ENCODE assay signal across 8 mouse cellular contexts in the genomic region with DNA sequence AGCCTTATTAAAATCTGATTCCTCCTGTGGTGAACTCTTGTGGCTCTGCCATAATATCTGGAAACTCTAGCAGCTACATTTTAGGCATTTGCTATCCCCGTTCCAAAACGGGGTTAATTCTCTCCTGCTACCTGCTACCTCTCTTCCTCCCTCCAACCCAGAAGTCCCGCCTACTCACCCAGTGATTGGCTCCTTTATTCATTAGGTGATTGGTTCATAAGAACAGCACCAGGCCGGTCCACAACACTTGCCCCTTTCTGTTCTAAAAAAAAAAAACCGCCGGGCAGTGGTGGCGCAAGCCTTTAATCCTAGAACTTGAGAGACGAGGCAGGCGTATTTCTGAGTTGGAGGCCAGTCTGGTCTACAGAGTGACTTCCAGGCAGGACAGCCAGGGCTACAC. TPM values are rescaled to one million over a fixed set of nuclear protein-coding genes. Genes with fewer than 3 reads are reported as not detected.
DNase-seq lines count a peak whose midpoint lies in the region; ATAC-seq and TF ChIP-seq lines count a peak whose summit lies in the region.

No protein-coding gene starts in this region.

- ATAC-seq in hindbrain, embryonic 13.5 days (ENCODE audit: low FRiP score) = no peak
- no peak for ATAC-seq in hindbrain, embryonic 11.5 days (ENCODE audit: low FRiP score)
- peak; percentile 61 for ATAC-seq in lung, postnatal 0 days

- no peaks in the 10 kb centered on the region for H3K9me3 ChIP-seq in hindbrain, embryonic 13.5 days
- no peaks in the 10 kb centered on the region for H3K9me3 ChIP-seq in hindbrain, embryonic 11.5 days (ENCODE audit: control insufficient read depth, low read length)
- no peaks in the 10 kb centered on the region for H3K9me3 ChIP-seq in lung, postnatal 0 days (ENCODE audit: low read length)

- DNase-seq in hindbrain, embryonic 11.5 days (ENCODE audit: low spot score) = no peak
- peak; percentile 76 for DNase-seq in kidney, adult 2 months
- no peak for DNase-seq in lung, postnatal 0 days (ENCODE audit: low spot score)
- DNase-seq in cerebellum, adult 8-10 months = no peak
- DNase-seq in left cerebral cortex, adult 9 months (ENCODE audit: low spot score in 2 of 2) = no peak
- no peak for DNase-seq in urinary bladder, postnatal 10 days (ENCODE audit: low spot score)

- no peak overlapping the region for H3K4me3 ChIP-seq in hindbrain, embryonic 13.5 days
- no peak overlapping the region for H3K4me3 ChIP-seq in hindbrain, embryonic 11.5 days (ENCODE audit: low read depth, low read length)
- H3K4me3 ChIP-seq in bone marrow, adult 2 months (replicated peaks; ENCODE audit: control insufficient read depth, low read depth, low read length) = peak overlapping the region; percentile 31
- H3K4me3 ChIP-seq in kidney, adult 2 months (ENCODE audit: insufficient read depth, low read depth, low read length) = no peak overlapping the region
- 0 out of 2 replicates have a peak overlapping the region, but pooled peaks have one; percentile 2 for H3K4me3 ChIP-seq in lung, postnatal 0 days (ENCODE audit: low read depth, low read length)

- no peaks in the 10 kb centered on the region for H3K27me3 ChIP-seq in hindbrain, embryonic 13.5 days
- no peaks in the 10 kb centered on the region for H3K27me3 ChIP-seq in hindbrain, embryonic 11.5 days (ENCODE audit: control insufficient read depth, insufficient read depth, low read length)
- H3K27me3 ChIP-seq in kidney, adult 2 months (replicated peaks; ENCODE audit: control insufficient read depth, insufficient read depth, low read length) = no peaks in the 10 kb centered on the region
- no peaks in the 10 kb centered on the region for H3K27me3 ChIP-seq in lung, postnatal 0 days (replicated peaks; ENCODE audit: insufficient read depth, low read length)

- 17% methylated on average over 9 of the region's 9 CpGs for WGBS in hindbrain, embryonic 13.5 days
- 21% methylated on average over 9 of the region's 9 CpGs for WGBS in hindbrain, embryonic 11.5 days
- 8% methylated on average over 9 of the region's 9 CpGs for WGBS in bone marrow, adult 2 months
- 7% methylated on average over 9 of the region's 9 CpGs for WGBS in kidney, adult 2 months
- WGBS in lung, postnatal 0 days = 14% methylated on average over 9 of the region's 9 CpGs

- TF ChIP-seq EP300 in lung, postnatal 0 days (IDR thresholded peaks at IDR 0.05) = no peak

- H3K9ac ChIP-seq in hindbrain, embryonic 13.5 days = no peak overlapping the region
- no peak overlapping the region for H3K9ac ChIP-seq in hindbrain, embryonic 11.5 days (ENCODE audit: low read depth, low read length)
- H3K9ac ChIP-seq in lung, postnatal 0 days (replicated peaks; ENCODE audit: low read depth) = no peak overlapping the region

- no peak for TF ChIP-seq POLR2A in bone marrow, adult 2 months (IDR thresholded peaks at IDR 0.05; ENCODE audit: borderline replicate concordance, control insufficient read depth, low read depth, low read length)
- TF ChIP-seq POLR2A in kidney, adult 2 months (IDR thresholded peaks at IDR 0.05; ENCODE audit: low read depth, low read length) = no peak

- H3K27ac ChIP-seq in hindbrain, embryonic 13.5 days = no peak overlapping the region
- H3K27ac ChIP-seq in hindbrain, embryonic 11.5 days (ENCODE audit: low read depth, low read length) = no peak overlapping the region
- no peak overlapping the region for H3K27ac ChIP-seq in bone marrow, adult 2 months (ENCODE audit: control insufficient read depth, insufficient read depth, low read depth, low read length, poor library complexity)
- H3K27ac ChIP-seq in kidney, adult 2 months (ENCODE audit: insufficient read depth, low read depth, low read length) = no peak overlapping the region
- H3K27ac ChIP-seq in lung, postnatal 0 days (ENCODE audit: low read length) = no peak overlapping the region

- no peak for TF ChIP-seq CTCF in bone marrow, adult 2 months (IDR thresholded peaks at IDR 0.05; ENCODE audit: control insufficient read depth, insufficient read depth, low read length)
- no peak for TF ChIP-seq CTCF in kidney, adult 2 months (conservative IDR thresholded peaks at IDR 0.05; ENCODE audit: insufficient read depth, insufficient read length, low read depth, low read length)
- no peak for TF ChIP-seq CTCF in lung, postnatal 0 days (IDR thresholded peaks at IDR 0.05)

- peak overlapping the region; percentile 30 for H3K4me2 ChIP-seq in hindbrain, embryonic 13.5 days
- no peak overlapping the region for H3K4me2 ChIP-seq in hindbrain, embryonic 11.5 days (replicated peaks; ENCODE audit: low read depth, low read length)
- no peak overlapping the region for H3K4me2 ChIP-seq in lung, postnatal 0 days (replicated peaks; ENCODE audit: low read depth, low read length)

- no peaks in the 10 kb centered on the region for H3K4me1 ChIP-seq in hindbrain, embryonic 13.5 days (replicated peaks)
- no peaks in the 10 kb centered on the region for H3K4me1 ChIP-seq in hindbrain, embryonic 11.5 days (replicated peaks; ENCODE audit: control insufficient read depth, insufficient read depth, low read length)
- no peaks in the 10 kb centered on the region for H3K4me1 ChIP-seq in bone marrow, adult 2 months (ENCODE audit: control insufficient read depth, insufficient read depth, low read length)
- no peaks in the 10 kb centered on the region for H3K4me1 ChIP-seq in kidney, adult 2 months (ENCODE audit: control insufficient read depth, insufficient read depth, low read length)
- no peaks in the 10 kb centered on the region for H3K4me1 ChIP-seq in lung, postnatal 0 days (ENCODE audit: insufficient read depth, low read depth, low read length)

- no peaks in the 10 kb centered on the region for H3K36me3 ChIP-seq in hindbrain, embryonic 13.5 days
- no peaks in the 10 kb centered on the region for H3K36me3 ChIP-seq in hindbrain, embryonic 11.5 days (ENCODE audit: control insufficient read depth, insufficient read depth, low read length)
- H3K36me3 ChIP-seq in kidney, adult 2 months (ENCODE audit: control insufficient read depth, insufficient read depth, low read length) = no peaks in the 10 kb centered on the region
- H3K36me3 ChIP-seq in lung, postnatal 0 days (ENCODE audit: insufficient read depth, low read length) = no peaks in the 10 kb centered on the region

RNA-seq across cellular contexts. Expression of gene Oscar, which starts 20.8 kb away (rescaled TPM):
- 0.35 and 0.39 TPM in 2 replicates for polyA plus RNA-seq in hindbrain, embryonic 13.5 days (2015; fragmentation: Nextera tagmentation; extraction: Ambion mirVana)
- 0.18 and 0.31 TPM in 2 replicates for polyA plus RNA-seq in hindbrain, embryonic 11.5 days (2014; fragmentation: Nextera tagmentation; extraction: Ambion mirVana)
- polyA plus RNA-seq in bone marrow, adult 2 months (2011; ENCODE audit: insufficient read depth, insufficient read length, low replicate concordance, missing spikeins) = 1.1 TPM in 1 of 2 replicates, not detected in the other
- polyA plus RNA-seq in kidney, adult 2 months (2012; rRNA removed) = 0.19 and 0.26 TPM in 2 replicates
- 0.11 and 0.14 TPM in 2 replicates for polyA plus RNA-seq in lung, postnatal 0 days (2015; fragmentation: Nextera tagmentation; extraction: Ambion mirVana)

RNA-seq across cellular contexts. Expression of gene Ndufa3, which starts 22.0 kb away (rescaled TPM):
- 481 and 487 TPM in 2 replicates for polyA plus RNA-seq in hindbrain, embryonic 13.5 days (2015; fragmentation: Nextera tagmentation; extraction: Ambion mirVana)
- 343 and 344 TPM in 2 replicates for polyA plus RNA-seq in hindbrain, embryonic 11.5 days (2014; fragmentation: Nextera tagmentation; extraction: Ambion mirVana)
- polyA plus RNA-seq in bone marrow, adult 2 months (2011; ENCODE audit: insufficient read depth, insufficient read length, low replicate concordance, missing spikeins) = 372 and 377 TPM in 2 replicates
- polyA plus RNA-seq in kidney, adult 2 months (2012; rRNA removed) = 722 and 885 TPM in 2 replicates
- polyA plus RNA-seq in lung, postnatal 0 days (2015; fragmentation: Nextera tagmentation; extraction: Ambion mirVana) = 443 and 505 TPM in 2 replicates

RNA-seq across cellular contexts. Expression of gene Tfpt, which starts 34.6 kb away (rescaled TPM):
- polyA plus RNA-seq in hindbrain, embryonic 13.5 days (2015; fragmentation: Nextera tagmentation; extraction: Ambion mirVana) = 32.9 and 37.4 TPM in 2 replicates
- 28.5 and 28.9 TPM in 2 replicates for polyA plus RNA-seq in hindbrain, embryonic 11.5 days (2014; fragmentation: Nextera tagmentation; extraction: Ambion mirVana)
- polyA plus RNA-seq in bone marrow, adult 2 months (2011; ENCODE audit: insufficient read depth, insufficient read length, low replicate concordance, missing spikeins) = 12.2 and 42.0 TPM in 2 replicates
- polyA plus RNA-seq in kidney, adult 2 months (2012; rRNA removed) = 7.6 and 9.9 TPM in 2 replicates
- polyA plus RNA-seq in lung, postnatal 0 days (2015; fragmentation: Nextera tagmentation; extraction: Ambion mirVana) = 16.3 and 16.7 TPM in 2 replicates

RNA-seq across cellular contexts. Expression of gene Prpf31, which starts 34.6 kb away (rescaled TPM):
- 99.1 and 105 TPM in 2 replicates for polyA plus RNA-seq in hindbrain, embryonic 13.5 days (2015; fragmentation: Nextera tagmentation; extraction: Ambion mirVana)
- polyA plus RNA-seq in hindbrain, embryonic 11.5 days (2014; fragmentation: Nextera tagmentation; extraction: Ambion mirVana) = 124 and 136 TPM in 2 replicates
- 26.4 and 45.2 TPM in 2 replicates for polyA plus RNA-seq in bone marrow, adult 2 months (2011; ENCODE audit: insufficient read depth, insufficient read length, low replicate concordance, missing spikeins)
- 21.3 and 24.1 TPM in 2 replicates for polyA plus RNA-seq in kidney, adult 2 months (2012; rRNA removed)
- polyA plus RNA-seq in lung, postnatal 0 days (2015; fragmentation: Nextera tagmentation; extraction: Ambion mirVana) = 36.6 and 39.0 TPM in 2 replicates

RNA-seq across cellular contexts. Expression of gene Cnot3, which starts 49.9 kb away (rescaled TPM):
- polyA plus RNA-seq in hindbrain, embryonic 13.5 days (2015; fragmentation: Nextera tagmentation; extraction: Ambion mirVana) = 47.1 and 49.9 TPM in 2 replicates
- 50.9 and 58.3 TPM in 2 replicates for polyA plus RNA-seq in hindbrain, embryonic 11.5 days (2014; fragmentation: Nextera tagmentation; extraction: Ambion mirVana)
- 72.1 and 112 TPM in 2 replicates for polyA plus RNA-seq in bone marrow, adult 2 months (2011; ENCODE audit: insufficient read depth, insufficient read length, low replicate concordance, missing spikeins)
- 41.9 and 45.0 TPM in 2 replicates for polyA plus RNA-seq in kidney, adult 2 months (2012; rRNA removed)
- polyA plus RNA-seq in lung, postnatal 0 days (2015; fragmentation: Nextera tagmentation; extraction: Ambion mirVana) = 23.9 and 24.4 TPM in 2 replicates

Comparison
In these comparisons a context has a peak if more than half of its experiments do, and no peak if none do; other contexts are left out.
1. H3K4me3 ChIP-seq: peak in bone marrow, adult 2 months (single experiment) and lung, postnatal 0 days (single experiment); none in hindbrain, embryonic 13.5 days (single experiment), hindbrain, embryonic 11.5 days (single experiment) and kidney, adult 2 months (single experiment).